Mouse (Mus musculus) subcutaneous adipose tissue, adult 2 months (tissue): ENCODE data around the gene Cyp3a11. TPM values are rescaled to one million over a fixed set of nuclear protein-coding genes. Genes with fewer than 3 reads are reported as not detected.

Experiments
- polyA plus RNA-seq: library from polyadenylated mRNA; depleted of rRNA; stranded (reverse); fragments of >200 nt; gene quantifications from 2 replicates; pipeline ENCODE4 v1.2.3, GENCODE M21; 2012; ENCODE audit warnings: low replicate concordance; rRNA removed

The Cyp3a11 gene
- polyA plus RNA-seq, result 0.27 TPM in 1 of 2 replicates, not detected in the other

DNA sequence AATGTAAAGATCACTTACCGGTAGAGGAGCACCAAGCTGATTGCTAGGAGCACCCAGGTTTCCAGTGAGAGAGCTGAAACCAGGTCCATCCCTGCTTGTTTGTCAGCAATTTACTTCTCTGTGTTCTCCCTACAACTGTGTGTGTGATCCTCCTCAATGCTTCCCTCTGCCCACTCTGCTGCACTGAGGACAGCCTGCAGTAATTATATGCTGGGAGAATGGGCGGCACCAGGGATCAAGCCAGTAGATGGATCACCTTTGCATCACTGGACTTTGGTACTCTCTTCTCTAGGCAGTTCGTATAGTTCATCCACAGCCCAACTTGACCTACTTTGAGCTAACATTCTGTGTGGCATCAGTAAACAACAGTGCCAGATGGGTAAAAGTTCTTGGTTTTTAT lies at the start of gene Cyp3a11:
TSS of gene Cyp3a11 (minus strand) at position 277 of the 400 bp plus-strand sequence.

GRCm38 (mm10) chr5:145805796-145806195 lies 74.0 kb downstream of the Cyp3a11 start, which contains the start of gene Cyp3a44:
TSS of gene Cyp3a44 (minus strand) at chr5:145805874.

Other genes starting within 250 kb of the Cyp3a11 start
- not detected in 2 replicates for gene Cyp3a41a, start 159.8 kb downstream of the Cyp3a11 start, polyA plus RNA-seq
- 0.05 TPM in 1 of 2 replicates, not detected in the other for gene Cyp3a44, start 74.1 kb downstream of the Cyp3a11 start, polyA plus RNA-seq
- 0.09 TPM in 1 of 2 replicates, not detected in the other for gene Cyp3a25, start 129.7 kb upstream of the Cyp3a11 start, polyA plus RNA-seq
- 0.23 TPM in 1 of 2 replicates, not detected in the other for gene Cyp3a59, start 199.3 kb upstream of the Cyp3a11 start, polyA plus RNA-seq